Mouse (Mus musculus) 3134 (cell line): ENCODE results near the gene Tnik.

Experiments
- DNase-seq: peaks from one replicate; pipeline ENCODE4 v3.0.0-alpha.2; 2011; ENCODE audit warnings: low spot score; ENCODE audit not compliant: insufficient read length; ENCODE audit errors: extremely low read depth

Gene Tnik

GRCm38 (mm10) chr3:28532666-28533065 lies 269.7 kb downstream of the Tnik start:
- no peak for DNase-seq

GRCm38 (mm10) chr3:28540121-28540520 lies 277.1 kb downstream of the Tnik start:
- DNase-seq = no peak

GRCm38 (mm10) chr3:28542941-28543340 lies 279.9 kb downstream of the Tnik start:
- DNase-seq = no peak

- DNase-seq = peak; percentile 31
These were observed 280.5 kb downstream of the Tnik start for GRCm38 (mm10) chr3:28543380-28543984.

- DNase-seq = no peak
These were observed 281.4 kb downstream of the Tnik start for GRCm38 (mm10) chr3:28544345-28544869.

DNA sequence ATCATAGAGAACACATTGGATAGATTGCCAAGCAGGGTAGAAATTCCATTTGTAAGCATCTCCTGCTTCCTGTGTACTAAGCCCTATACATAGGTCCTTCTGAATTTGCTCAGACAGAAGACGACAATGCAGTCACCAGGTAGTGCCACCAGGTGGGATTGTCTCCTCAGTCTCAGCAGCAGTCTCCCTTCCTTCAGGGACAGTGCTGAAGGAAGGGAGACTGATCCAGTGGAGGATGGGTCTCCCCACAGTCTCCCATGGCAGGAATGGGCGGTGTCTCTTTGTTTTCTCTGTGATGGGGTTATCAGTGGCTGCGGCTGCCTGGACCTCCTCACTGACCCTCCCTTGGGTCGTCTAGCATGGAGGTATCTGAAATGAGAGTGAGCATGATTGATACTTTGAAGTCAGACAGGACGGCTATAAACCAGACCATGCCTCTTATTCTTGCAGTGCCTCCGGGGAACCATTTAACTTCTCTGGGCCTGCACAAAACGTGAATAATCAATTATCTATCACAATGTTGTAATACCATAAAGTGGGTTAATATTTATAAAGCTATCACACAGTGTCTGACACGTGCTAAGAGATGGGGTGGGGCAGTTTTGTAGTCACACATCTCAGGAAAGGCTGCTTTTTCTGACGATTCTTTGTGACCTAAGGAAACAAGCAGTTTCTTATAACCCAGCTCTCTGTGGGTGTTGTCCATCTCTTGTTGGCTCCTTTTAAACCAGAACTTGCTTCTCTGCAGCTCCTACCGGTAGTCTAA lies 285.1 kb downstream of the Tnik start:
- no peak for DNase-seq

GRCm38 (mm10) chr3:28549391-28549790 lies 286.4 kb downstream of the Tnik start:
- DNase-seq = no peak

DNA sequence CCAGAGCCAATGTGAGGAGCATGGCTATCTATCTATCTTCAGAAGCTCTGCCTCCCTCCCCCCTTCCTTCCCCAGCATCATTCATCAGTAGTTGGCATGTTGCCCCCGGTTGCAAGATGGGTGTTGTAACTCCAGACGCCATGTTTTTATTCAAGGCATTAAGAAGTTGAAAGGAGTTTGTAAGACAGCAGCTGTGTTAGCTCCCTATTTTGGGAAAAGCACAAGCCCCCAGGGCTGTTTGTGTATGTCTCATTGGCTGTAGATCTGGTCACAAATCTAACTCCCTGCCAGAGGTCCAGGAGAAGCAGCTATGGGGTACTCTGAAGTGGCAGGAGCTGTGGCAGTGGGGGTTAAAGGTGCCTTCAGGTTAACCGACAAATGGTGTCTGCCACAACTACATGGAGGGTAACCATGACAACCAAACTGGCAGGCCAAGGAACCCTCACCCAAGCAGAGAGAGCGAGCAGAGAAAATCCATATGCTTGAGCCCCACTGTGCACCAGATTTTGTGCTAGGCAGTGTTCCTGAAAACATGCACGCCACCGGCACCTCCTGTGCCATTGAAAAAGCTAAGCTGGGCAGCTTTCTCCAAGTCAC lies 287.6 kb downstream of the Tnik start:
- DNase-seq = no peak

DNA sequence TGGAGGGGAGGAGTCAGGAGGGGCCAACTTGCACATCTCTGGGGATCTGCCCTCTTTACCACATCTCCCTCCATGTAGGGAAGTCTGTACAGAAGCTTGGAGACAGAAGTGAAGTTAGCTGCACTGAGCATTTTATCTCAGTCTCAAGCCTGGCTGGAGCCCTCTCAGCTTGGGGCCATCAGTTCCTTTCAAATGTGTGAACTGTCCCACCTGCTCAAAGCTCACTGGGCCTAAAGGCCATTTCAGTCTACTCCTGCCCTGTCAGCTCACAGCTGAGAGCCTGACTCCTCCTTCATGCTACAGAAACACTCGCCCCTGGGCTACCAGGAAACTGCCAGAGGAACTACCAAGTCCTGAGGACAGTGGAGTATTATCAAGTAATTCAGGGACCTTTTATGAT lies 288.7 kb downstream of the Tnik start:
- no peak for DNase-seq

- no peak for DNase-seq
These were observed 291.9 kb downstream of the Tnik start for GRCm38 (mm10) chr3:28554934-28555333.

DNA sequence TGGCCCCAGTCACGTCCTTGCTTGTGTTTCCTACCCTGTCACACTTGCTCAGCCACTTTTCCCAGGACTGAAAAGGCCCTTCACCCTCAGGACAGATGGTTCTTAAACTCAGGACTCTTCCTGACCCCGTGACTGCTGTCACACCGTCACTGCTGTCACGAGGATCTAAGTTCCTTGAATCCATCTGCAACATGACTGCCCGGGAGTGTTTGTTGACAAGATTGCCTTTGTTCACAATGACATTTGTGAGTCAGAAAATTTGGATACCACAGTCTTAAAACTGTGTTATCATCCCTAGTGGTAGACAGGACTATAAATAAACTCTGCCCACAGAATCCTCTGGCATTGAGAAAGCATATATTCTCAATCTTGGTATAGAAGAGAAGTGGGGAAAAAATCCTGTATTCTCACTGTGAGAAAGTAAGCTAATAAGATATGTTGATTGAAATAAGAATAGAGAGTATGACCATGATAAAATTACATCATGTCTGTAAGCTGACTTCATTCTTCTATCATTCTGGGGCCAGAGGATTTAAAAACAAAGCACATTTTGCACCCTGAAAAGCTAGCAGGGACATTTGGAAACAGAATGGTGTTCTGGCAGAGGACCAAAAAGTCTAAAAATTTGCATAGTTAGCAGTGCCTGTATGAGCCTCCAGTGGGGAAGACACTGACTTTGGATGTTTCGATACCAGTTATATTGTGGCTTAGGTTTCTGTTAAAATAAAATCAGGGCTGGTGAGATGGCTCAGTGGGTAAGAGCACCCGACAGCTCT lies 293.0 kb downstream of the Tnik start:
- no peak for DNase-seq

DNA sequence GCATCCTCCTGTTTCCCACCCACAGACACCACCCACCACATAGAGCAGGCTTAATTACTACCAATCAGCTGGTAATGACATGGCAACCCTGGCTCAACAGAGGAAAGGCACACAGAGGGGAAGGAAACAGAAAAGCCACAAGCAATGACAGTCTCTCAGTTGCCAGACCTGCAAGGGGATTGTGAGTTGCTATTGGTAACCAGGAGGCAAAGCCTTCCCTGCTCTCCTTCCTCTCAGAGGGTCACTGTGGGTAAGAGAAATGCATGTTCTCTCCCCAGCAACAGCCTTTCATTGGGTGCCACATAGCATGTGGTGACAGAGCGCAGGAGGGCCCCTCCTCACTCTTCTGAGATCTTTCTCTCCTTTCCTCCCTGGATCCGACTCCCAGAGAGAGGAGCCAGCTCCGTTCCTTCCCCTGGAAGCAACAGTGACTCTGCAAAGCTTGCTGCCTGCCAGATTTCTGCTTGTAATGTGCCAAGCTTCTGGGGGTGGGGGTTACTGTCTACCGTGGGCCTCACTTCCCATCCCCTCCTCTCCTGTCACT lies 295.4 kb downstream of the Tnik start:
- no peak for DNase-seq

- DNase-seq = no peak
These were observed 298.4 kb downstream of the Tnik start for GRCm38 (mm10) chr3:28561408-28561807.

DNA sequence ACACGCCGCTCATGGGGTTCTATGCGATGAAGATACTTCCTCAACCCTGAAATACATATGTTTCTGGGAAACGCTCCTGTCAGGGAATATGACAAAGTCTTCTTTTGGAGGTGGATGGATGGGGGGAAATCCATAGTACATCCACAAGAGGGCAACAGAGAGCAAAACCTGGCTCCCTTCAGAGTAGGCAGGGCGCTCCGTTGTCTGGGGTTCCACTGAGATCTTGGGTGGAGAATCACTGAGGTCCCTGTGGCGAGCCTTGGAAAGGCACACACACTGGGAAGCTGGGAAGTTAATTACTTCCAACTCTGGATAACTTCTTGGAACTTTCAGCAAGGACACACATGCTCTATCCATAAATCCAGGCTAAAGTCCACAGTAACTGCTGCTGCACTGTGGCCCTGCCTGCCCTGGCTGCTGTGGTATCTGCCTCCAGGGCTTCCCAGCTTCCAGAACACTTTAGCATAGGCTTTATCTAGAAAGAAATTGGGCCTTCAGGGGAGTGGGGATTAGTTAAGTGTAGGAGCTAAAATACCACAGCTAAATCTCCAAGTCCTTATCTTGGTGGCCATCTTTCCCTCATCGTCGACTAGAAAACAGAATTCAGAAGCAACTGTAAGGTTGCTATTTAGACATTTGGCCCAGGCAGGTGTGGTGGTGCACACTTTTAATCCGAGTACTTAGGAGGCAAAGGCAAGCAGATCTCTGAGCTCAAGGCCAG lies 299.8 kb downstream of the Tnik start:
- DNase-seq = no peak

DNA sequence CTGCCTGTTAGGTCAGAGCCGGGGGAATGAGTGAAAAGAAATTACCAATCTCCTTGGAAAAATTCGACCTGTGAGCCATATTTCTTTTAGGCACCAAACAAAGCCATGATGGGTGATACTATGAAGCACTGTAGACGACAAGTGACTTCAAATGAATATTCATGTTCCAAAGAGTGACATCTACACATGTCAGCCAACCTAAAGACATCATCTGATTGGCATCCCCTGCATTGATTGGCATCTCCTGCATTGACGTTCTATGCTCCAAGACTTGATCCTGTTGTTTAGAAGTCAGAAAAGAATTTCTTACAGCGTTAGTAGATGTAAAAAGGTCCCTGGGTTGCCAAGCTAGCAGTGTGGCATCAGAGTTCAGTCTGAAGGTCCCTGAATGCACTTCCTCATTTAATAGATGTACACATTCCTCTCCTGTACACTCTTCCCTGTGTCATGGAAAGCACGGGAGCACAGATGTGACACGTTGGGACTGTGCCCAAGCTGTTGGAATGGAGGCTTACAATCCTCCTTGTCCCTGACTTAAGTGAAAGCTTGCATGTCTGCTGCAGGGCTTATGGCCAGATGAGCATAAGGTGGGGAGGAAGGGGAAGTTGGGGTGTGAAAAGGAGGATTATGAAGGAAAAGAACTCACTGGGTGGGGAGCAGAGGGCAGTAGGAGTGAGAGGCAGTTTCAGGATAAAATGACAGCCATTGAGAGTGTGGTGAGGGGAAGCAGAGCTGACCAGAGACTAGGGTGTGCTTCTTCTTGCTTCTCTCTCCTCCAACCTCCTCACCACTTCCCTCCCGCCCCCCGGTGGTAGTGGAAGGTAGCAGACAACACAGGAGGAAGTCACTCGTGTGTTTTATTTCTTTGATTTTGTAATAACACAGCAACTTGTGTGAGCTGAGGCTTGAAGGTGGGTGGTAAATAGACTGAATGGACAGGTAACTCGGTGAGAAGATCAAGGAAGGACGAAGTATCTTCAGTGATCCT lies 301.6 kb downstream of the Tnik start:
- DNase-seq = no peak

DNA sequence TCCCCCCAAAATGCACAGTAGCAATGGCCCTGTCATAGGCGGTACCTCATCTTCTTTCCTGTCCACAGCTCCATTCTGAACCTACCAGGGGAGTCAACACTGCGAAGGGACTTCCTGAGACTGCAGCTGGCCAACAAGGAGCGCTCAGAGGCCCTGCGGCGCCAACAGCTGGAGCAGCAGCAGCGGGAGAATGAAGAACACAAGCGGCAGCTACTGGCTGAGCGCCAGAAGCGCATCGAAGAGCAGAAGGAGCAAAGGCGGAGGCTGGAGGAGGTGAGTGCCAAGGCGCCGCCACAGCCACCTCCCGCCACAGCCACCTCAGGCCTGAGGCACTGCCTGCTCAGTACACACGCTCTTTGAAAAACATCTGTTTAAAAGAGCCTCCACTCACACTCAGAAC lies 314.3 kb downstream of the Tnik start:
- no peak for DNase-seq

- DNase-seq = no peak
These were observed 316.1 kb downstream of the Tnik start for GRCm38 (mm10) chr3:28578950-28579615.

- no peak for DNase-seq
These were observed 322.9 kb downstream of the Tnik start for GRCm38 (mm10) chr3:28585750-28586465.
